Mouse (Mus musculus) c-Kit-positive CD71-positive TER-119-positive erythroid progenitor cells, embryonic 14.5 days (primary cell): Measurements from ENCODE around the gene Tns1.

ENCODE experiments used
- DNase-seq: peaks from one replicate; pipeline ENCODE4 v3.0.0-alpha.2; 2013; ENCODE audit warnings: low spot score

Tns1 gene

GRCm38 (mm10) chr1:74091138-74091537 lies 33.1 kb downstream of the Tns1 start:
- DNase-seq, result no peak

GRCm38 (mm10) chr1:74090329-74090728 lies 33.9 kb downstream of the Tns1 start:
- no peak for DNase-seq

- no peak for DNase-seq
Observed at GRCm38 (mm10) chr1:74088569-74088968, 35.7 kb downstream of the Tns1 start.

GRCm38 (mm10) chr1:74085566-74085965 lies 38.7 kb downstream of the Tns1 start:
- no peak for DNase-seq

GRCm38 (mm10) chr1:74084752-74085151 lies 39.5 kb downstream of the Tns1 start:
- no peak for DNase-seq

GRCm38 (mm10) chr1:74084065-74084705 lies 40.1 kb downstream of the Tns1 start:
- no peak for DNase-seq

- peak; percentile 61 for DNase-seq
Observed at GRCm38 (mm10) chr1:74082841-74083463, 41.3 kb downstream of the Tns1 start.

GRCm38 (mm10) chr1:74081573-74081989 lies 42.7 kb downstream of the Tns1 start:
- no peak for DNase-seq

GRCm38 (mm10) chr1:74077353-74077752 lies 46.9 kb downstream of the Tns1 start:
- peak; percentile 56 for DNase-seq

GRCm38 (mm10) chr1:74076230-74076629 lies 48.0 kb downstream of the Tns1 start:
- DNase-seq, result no peak

- no peak for DNase-seq
Observed at GRCm38 (mm10) chr1:74074693-74075485, 49.4 kb downstream of the Tns1 start.

- DNase-seq, result no peak
Observed at GRCm38 (mm10) chr1:74073791-74074190, 50.5 kb downstream of the Tns1 start.

- DNase-seq, result no peak
Observed at GRCm38 (mm10) chr1:74070745-74071144, 53.5 kb downstream of the Tns1 start.

- DNase-seq, result no peak
Observed at GRCm38 (mm10) chr1:74070001-74070551, 54.2 kb downstream of the Tns1 start.

- no peak for DNase-seq
Observed at GRCm38 (mm10) chr1:74069085-74069835, 55.0 kb downstream of the Tns1 start.

GRCm38 (mm10) chr1:74068366-74069084 lies 55.7 kb downstream of the Tns1 start:
- DNase-seq, result no peak

GRCm38 (mm10) chr1:74067866-74068265 lies 56.4 kb downstream of the Tns1 start:
- no peak for DNase-seq

GRCm38 (mm10) chr1:74066576-74066975 lies 57.7 kb downstream of the Tns1 start:
- DNase-seq, result no peak

- DNase-seq, result no peak
Observed at GRCm38 (mm10) chr1:74066061-74066460, 58.2 kb downstream of the Tns1 start.

- no peak for DNase-seq
Observed at GRCm38 (mm10) chr1:74060046-74060445, 64.2 kb downstream of the Tns1 start.

GRCm38 (mm10) chr1:74059552-74059951 lies 64.7 kb downstream of the Tns1 start:
- DNase-seq, result no peak
